Mouse (Mus musculus) urinary bladder, adult 18-20 months (tissue): ENCODE measurements at regions not wholly inside any gene's neighbourhood (a gene's known extent, or its start where the extent isn't known, plus 50 kb on each side); places are given as distances from the start of the nearest gene placed in this dataset.

ENCODE experiments used
- DNase-seq, 2 experiments: peaks; one replicate each; pipeline ENCODE4 v3.0.0; 2022; ENCODE audit warnings: low spot score in 2 of 2, mixed read lengths in 2 of 2

GRCm38 (mm10) chr16:62470133-62470532, 316.5 kb downstream of the Nsun3 start:
- no peak for DNase-seq

GRCm38 (mm10) chr16:62469286-62469685, 317.3 kb downstream of the Nsun3 start:
- no peak for DNase-seq

GRCm38 (mm10) chr16:62468846-62469245, 317.8 kb downstream of the Nsun3 start:
- no peak for DNase-seq

- no peak for DNase-seq
Observed at GRCm38 (mm10) chr16:62459949-62460551, 326.6 kb downstream of the Nsun3 start.

- no peak for DNase-seq
Observed at GRCm38 (mm10) chr16:62449735-62450134, 336.9 kb downstream of the Nsun3 start.

- no peak for DNase-seq
Observed at GRCm38 (mm10) chr16:62447380-62447779, 339.2 kb downstream of the Nsun3 start.

- DNase-seq, result no peak
Observed at GRCm38 (mm10) chr16:62441197-62441596, 345.4 kb downstream of the Nsun3 start.

GRCm38 (mm10) chr16:62433125-62433524, 353.5 kb downstream of the Nsun3 start:
- no peak for DNase-seq

GRCm38 (mm10) chr16:62414485-62414884, 372.1 kb downstream of the Nsun3 start:
- no peak for DNase-seq

GRCm38 (mm10) chr16:62407526-62408165, 379.0 kb downstream of the Nsun3 start:
- DNase-seq, result no peak

- no peak for DNase-seq
Observed at GRCm38 (mm10) chr16:62406458-62406857, 380.2 kb downstream of the Nsun3 start.

GRCm38 (mm10) chr16:62357279-62357678, 429.3 kb downstream of the Nsun3 start:
- no peak for DNase-seq

GRCm38 (mm10) chr16:62356349-62356748, 430.3 kb downstream of the Nsun3 start:
- no peak for DNase-seq

- DNase-seq, result no peak
Observed at GRCm38 (mm10) chr16:62355830-62356270, 430.8 kb downstream of the Nsun3 start.

GRCm38 (mm10) chr16:62327378-62328036, 459.1 kb downstream of the Nsun3 start:
- DNase-seq, result no peak

GRCm38 (mm10) chr16:62325534-62326244, 460.9 kb downstream of the Nsun3 start:
- no peak for DNase-seq

GRCm38 (mm10) chr16:62322809-62323208, 463.8 kb downstream of the Nsun3 start:
- DNase-seq, result no peak

- no peak for DNase-seq
Observed at GRCm38 (mm10) chr16:62288948-62289347, 497.7 kb downstream of the Nsun3 start.
